Mouse (Mus musculus) gonadal fat pad, adult 2 months (tissue): ENCODE results near the gene Tcf7l2. TPM values are rescaled to one million over a fixed set of nuclear protein-coding genes. Genes with fewer than 3 reads are reported as not detected.
A peak's percentile ranks its signal among the peaks of the same experiment; 100 is the strongest.

Source experiments
- DNase-seq: peaks from one replicate; pipeline ENCODE4 v3.0.0-alpha.2; 2012; ENCODE audit warnings: low read depth
- polyA plus RNA-seq: library from polyadenylated mRNA; depleted of rRNA; stranded (reverse); fragments of >200 nt; gene quantifications from 2 replicates; pipeline ENCODE4 v1.2.3, GENCODE M21; 2012

Tcf7l2 gene
- polyA plus RNA-seq, 1 experiment, result 10.4 TPM

- DNase-seq, result no peak
Measured at GRCm38 (mm10) chr19:55830976-55831559, 89.4 kb downstream of the Tcf7l2 start.

- DNase-seq, result no peak
Measured at GRCm38 (mm10) chr19:55832122-55832521, 90.5 kb downstream of the Tcf7l2 start.

GRCm38 (mm10) chr19:55833807-55834385, 92.3 kb downstream of the Tcf7l2 start:
- DNase-seq, result no peak

GRCm38 (mm10) chr19:55836930-55837687, 95.5 kb downstream of the Tcf7l2 start:
- DNase-seq, result no peak

DNA sequence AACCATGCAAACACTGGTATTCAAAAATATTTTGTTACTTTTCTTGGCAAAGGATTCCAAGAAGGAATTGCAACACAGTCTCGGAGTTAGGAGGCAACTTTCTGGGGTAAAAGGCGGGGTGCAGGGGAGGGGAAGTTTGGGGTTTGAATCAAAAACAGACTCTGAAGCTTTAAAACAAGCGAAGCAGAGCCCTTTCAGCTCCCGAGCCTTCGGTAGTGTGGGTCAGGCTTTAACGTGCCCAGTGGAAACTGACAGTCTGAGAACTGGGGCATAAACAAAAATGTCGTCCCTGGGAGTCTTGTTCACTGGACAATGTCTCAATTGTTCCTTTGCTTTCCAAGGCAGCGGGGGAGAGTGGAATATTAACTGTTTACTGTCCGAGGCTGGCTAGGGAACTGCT, 96.3 kb downstream of the Tcf7l2 start:
- no peak for DNase-seq

DNA sequence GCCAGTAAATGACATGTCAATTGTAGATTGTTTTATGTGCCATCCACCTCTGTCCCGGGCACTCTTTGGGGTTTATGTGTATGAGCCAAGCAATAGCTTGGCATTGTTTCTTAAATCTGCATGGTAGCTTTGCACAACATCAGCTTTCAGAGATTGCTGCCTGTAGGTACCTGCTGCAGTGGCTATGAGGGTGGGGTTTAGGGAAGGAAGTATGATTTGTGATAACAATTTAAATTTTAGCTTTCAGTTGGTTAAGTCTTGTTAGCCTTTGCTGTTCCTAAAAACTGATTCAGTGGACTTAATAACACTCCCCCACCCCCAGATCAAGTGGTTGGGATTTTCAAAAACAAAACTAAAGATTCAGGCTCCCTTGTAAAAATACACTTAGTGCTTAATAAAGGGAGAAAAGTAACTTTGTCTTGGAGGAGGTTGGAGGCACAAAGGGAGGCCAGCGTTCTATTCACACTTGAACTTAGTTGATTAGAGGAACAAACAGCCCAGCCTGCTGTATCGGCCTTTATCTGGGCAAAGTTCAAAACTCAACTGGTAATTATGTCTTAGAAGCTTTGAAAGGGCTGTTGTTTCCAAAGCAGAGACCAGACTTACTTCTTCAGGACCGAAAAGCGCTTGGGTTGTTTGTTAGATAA, 96.9 kb downstream of the Tcf7l2 start:
- DNase-seq, result no peak

- DNase-seq, result no peak
Measured at GRCm38 (mm10) chr19:55839036-55839555, 97.5 kb downstream of the Tcf7l2 start.

- DNase-seq, result no peak
Measured at GRCm38 (mm10) chr19:55840499-55841121, 99.0 kb downstream of the Tcf7l2 start.

- no peak for DNase-seq
Measured at GRCm38 (mm10) chr19:55842046-55842445, 100.4 kb downstream of the Tcf7l2 start.

DNA sequence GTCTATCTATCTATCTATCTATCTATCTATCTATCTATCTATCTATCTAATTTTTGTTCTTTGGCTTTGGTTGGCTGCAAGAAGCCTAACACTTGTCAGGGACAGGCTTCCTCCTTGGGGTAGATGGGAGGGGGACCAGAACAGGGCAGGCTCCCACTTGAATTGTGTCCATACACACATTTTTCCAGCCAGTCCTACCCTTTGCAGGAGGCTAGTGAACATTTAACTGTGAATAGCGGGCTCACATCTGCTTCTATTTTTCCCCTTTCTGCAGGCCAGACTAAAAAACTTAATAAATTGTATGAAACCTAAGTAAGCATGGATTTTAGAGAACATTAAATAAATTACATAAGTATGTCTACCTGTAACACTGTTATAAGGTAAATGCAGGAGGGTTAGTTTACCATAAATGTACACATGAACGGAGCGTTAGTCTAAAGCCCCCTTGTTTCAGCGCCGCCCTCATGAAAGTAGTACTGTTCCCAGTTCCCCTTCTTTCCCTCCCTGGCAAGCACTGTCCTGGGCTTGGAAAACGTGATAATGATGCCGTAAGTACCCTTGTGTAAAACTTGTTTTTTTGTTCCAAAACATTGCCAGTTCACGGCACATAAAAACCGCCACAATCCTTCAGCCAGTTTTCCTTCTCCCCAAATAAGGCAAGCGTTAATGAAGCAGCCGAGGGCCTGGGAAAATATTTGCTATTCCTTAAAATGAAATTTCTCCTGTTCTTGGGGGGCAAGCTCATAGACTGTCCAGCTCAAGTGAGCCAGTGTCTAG, 101.7 kb downstream of the Tcf7l2 start:
- DNase-seq, result no peak

GRCm38 (mm10) chr19:55845702-55846101, 104.1 kb downstream of the Tcf7l2 start:
- peak; percentile 62 for DNase-seq

DNA sequence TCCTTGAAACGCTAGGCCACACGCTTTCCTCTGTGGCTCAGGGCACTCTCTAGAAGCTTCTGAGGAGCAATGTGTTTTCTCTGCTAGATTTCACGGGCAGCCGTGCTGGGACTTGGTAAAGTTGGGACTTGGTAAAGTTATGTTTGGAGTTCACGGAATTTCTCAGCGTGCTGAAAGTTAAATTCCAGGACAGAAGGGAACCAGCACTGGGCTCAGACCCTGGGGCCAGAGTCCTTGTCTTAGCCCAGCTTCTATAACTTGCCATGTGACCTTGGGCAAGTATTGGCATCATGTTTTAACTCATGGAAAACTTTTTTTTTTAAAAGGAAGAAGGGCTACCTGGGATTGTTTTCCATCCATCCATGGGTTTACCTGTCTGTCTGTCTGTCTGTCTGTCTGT, 104.6 kb downstream of the Tcf7l2 start:
- DNase-seq, result no peak

- DNase-seq, result no peak
Measured at GRCm38 (mm10) chr19:55847043-55847442, 105.4 kb downstream of the Tcf7l2 start.

DNA sequence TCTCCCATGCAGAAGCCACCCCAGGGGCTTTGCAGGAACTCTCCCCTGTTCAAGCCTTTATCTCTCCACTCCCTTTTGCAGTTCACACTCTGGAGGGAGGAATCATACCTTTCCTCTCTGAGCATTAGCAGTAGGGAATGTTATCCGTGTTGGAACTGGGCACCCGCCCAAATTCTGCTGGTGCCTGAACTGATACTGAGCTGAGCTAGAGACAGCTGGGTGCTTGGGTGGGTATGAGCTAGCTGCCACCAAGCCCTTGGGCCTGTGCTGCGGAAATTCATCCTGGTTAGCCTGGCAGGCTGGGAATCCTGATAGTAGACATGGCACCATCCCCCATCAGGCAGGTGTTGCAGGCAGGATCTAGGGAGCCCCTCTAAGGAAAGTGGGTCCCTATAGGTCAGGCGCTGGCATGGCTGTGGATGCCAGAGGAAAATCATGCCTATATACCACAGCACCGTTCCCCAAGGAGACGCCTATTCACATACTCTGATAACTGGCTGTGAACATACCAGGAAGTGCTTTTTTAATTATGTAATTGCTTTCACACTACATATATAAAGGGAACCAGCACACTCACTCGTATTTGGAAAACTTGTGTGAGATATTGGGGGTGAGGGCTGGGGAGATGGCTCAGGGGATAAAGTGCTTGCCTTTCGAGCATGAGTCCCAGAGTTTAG, 108.9 kb downstream of the Tcf7l2 start:
- no peak for DNase-seq

DNA sequence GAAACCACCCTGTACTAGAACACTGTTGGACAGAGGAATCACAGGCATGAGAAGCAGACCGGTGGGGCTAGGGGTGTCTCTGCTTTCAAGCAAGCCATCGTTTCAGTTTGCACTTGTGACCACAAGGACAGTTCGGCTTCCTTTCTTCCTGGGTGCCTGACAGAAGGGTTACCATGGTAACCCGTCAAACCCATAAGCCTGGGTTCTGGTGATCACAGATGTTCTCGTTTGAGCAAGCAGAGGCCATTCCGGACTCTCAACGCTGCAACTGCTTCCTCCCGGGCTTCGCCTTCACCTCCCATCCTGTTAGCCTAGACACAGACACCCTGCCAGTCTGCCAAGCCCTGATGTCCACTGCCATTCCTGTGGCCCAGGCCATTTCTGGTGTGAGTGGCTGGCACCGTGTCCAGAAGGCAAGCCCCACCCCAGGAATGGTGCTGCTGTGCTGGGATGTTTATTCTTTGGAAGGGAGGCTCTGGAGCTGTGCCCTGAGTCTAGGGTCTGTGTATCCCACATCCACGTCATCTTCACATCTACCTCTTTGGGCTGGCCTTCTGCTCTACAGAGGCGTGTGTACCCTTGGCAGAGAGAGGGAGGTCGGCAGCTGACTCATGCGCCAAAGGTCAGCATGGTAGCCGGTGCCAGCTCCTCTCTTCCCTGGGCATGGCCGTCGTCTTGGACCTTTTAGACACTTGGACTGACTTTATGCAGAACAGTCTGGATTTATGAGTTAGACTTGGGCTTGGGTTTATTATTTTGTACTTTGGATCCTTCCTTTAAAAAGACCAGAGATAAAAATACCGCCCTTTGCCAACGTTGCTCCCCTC, 110.1 kb downstream of the Tcf7l2 start:
- DNase-seq, result no peak

DNA sequence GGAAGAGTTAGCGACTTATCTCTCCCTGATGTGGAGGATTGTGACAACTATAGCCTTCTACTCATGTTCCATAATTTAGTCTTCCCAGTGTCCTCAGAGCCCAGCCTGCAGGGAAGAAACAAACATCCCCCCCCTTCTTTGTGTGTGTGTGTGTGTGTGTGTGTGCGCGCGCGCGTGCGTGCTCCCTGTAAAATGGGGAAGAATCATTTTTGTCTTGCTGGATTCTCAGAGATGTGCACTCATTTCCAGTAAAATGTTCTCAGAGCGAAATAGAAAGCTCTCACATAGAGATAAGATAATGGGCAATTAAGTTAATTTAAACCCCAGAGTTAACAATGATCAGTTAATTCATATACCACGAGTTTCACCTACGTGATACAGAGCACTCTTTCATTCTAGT, 112.8 kb downstream of the Tcf7l2 start:
- DNase-seq, result no peak

DNA sequence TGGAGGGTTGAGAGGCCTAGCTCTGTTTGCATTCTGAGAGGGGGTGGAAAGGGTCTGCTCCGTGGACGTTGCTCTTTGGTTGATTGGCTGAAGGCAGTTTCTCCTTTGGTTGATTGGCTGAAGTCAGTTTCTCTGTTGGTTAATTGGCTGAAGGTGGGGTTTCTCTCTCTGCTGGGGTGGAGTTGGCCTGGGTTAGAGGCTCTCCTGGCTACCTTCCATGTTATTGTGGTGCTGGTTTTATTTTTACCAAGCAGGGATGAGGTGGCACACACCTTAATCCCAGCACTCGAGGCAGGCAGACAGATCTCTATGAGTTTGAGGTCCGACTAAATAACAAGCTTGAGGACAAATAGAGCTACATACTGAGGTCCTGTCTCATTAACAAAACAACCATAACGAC, 114.0 kb downstream of the Tcf7l2 start:
- DNase-seq, result no peak

DNA sequence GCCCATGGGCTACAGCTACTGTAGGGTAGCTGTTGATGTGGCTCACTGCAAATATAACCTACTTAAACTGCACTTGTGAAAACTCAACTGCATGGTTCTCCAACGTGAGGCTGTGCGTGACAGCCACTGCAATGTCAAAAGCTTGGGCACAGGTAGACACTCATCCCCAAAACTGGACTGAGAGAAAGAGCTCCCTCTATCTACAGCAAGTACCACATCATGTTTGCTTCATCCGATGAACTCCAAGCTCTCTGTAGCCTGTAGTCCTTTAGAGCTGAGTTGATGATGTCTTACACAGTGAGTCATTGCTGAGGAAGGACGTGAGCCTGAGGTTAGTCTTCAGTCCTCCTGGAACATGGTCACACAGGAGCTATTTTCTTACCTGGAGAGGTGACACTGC, 115.7 kb downstream of the Tcf7l2 start:
- DNase-seq, result no peak

DNA sequence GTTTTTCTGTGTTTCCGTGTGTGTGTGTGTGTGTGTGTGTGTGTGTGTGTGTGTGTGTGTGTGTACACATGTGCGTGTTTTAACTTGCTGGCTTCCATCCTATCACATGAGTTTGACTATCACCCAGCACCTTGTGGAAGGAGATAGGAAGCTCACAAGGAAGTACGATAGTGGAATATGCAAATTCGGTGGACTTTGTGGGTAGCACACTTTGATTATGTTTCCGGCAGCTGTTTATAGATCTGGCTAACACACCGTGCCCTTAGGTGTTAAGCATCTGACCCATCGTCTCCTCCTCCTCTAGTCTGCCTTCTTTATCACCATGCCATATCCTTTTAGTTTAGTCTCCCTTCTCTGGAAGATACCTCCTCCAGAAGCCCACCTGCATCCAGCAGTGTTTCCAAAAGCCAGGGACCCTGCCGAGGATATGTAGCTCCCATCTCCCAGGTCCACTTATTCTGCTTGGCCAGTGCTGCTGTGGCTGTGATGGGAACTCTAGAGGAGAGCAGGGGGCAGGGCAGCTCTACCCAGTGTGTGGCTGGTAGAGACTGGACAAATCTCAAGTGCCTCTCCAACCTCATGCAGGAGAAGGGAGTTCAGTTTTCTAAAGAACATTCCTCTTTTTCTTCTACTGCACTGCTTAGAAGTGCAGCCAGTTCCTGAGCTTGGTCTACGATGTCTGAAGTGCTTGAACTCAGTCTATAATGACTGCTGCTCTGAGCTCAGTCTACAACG, 118.6 kb downstream of the Tcf7l2 start:
- DNase-seq, result no peak
